8 mouse cellular contexts compared by ENCODE assay signal in genomic region chr4:99660981-99661380, GRCm38 (mm10). TPM values are rescaled to one million over a fixed set of nuclear protein-coding genes. Genes with fewer than 3 reads are reported as not detected.
A peak's percentile ranks its signal among the peaks of the same experiment; 100 is the strongest.
DNase-seq lines count a peak whose midpoint lies in the region; ATAC-seq and TF ChIP-seq lines count a peak whose summit lies in the region.

No protein-coding gene starts in this region.

- 0% methylated on average over 11 of the region's 11 CpGs for WGBS in embryonic facial prominence, embryonic 12.5 days
- WGBS in hindbrain, embryonic 10.5 days, result under 1% methylated on average over 11 of the region's 11 CpGs
- WGBS in limb, embryonic 14.5 days, result under 1% methylated on average over 10 of the region's 11 CpGs

- H3K4me2 ChIP-seq in embryonic facial prominence, embryonic 12.5 days (replicated peaks), result 0 out of 2 replicates have a peak overlapping the region, but pooled peaks have one; percentile 10
- H3K4me2 ChIP-seq in limb, embryonic 14.5 days (replicated peaks; ENCODE audit: low read depth, low read length, severe bottlenecking), result no peak overlapping the region

- no peak for ATAC-seq in embryonic facial prominence, embryonic 12.5 days (ENCODE audit: insufficient number of reproducible peaks, insufficient read depth, low FRiP score, low TSS enrichment)
- peak; percentile 13; the same call in 1 of the 2 replicates for ATAC-seq in limb, embryonic 14.5 days (ENCODE audit: low FRiP score, low read depth)
- no peak for ATAC-seq in monocyte, adult 5-6 weeks (replicated peaks; ENCODE audit: insufficient number of reproducible peaks, low FRiP score, low TSS enrichment, poor library complexity, severe bottlenecking)

- peaks cover 14% of the 10 kb centered on the region for H3K4me1 ChIP-seq in embryonic facial prominence, embryonic 12.5 days
- peaks cover 28% of the 10 kb centered on the region for H3K4me1 ChIP-seq in hindbrain, embryonic 10.5 days (replicated peaks)
- H3K4me1 ChIP-seq in limb, embryonic 14.5 days (ENCODE audit: control insufficient read depth, insufficient read depth, low read length), result peaks cover 4% of the 10 kb centered on the region; the same call in 1 of the 2 replicates

- intact Hi-C loops in left cerebral cortex, postnatal 14 days (cut with DNase I), result no loop called here

- H3K27me3 ChIP-seq in embryonic facial prominence, embryonic 12.5 days, result peaks cover 68% of the 10 kb centered on the region
- H3K27me3 ChIP-seq in hindbrain, embryonic 10.5 days (ENCODE audit: insufficient read depth, poor library complexity, severe bottlenecking), result peaks cover 100% of the 10 kb centered on the region
- H3K27me3 ChIP-seq in limb, embryonic 14.5 days (ENCODE audit: control insufficient read depth, insufficient read depth, low read length), result peaks cover 95% of the 10 kb centered on the region

- H3K9ac ChIP-seq in embryonic facial prominence, embryonic 12.5 days, result no peak overlapping the region
- H3K9ac ChIP-seq in limb, embryonic 14.5 days (ENCODE audit: low read depth, low read length, severe bottlenecking), result no peak overlapping the region

- TF ChIP-seq POLR2A in limb, embryonic 14.5 days (IDR thresholded peaks at IDR 0.05; ENCODE audit: borderline replicate concordance, extremely low read depth, insufficient read depth, insufficient read length), result no peak

- H3K27ac ChIP-seq in embryonic facial prominence, embryonic 12.5 days, result no peak overlapping the region
- H3K27ac ChIP-seq in hindbrain, embryonic 10.5 days, result no peak overlapping the region
- no peak overlapping the region for H3K27ac ChIP-seq in limb, embryonic 14.5 days (replicated peaks; ENCODE audit: low read depth, low read length)

- no peaks in the 10 kb centered on the region for H3K9me3 ChIP-seq in embryonic facial prominence, embryonic 12.5 days
- H3K9me3 ChIP-seq in hindbrain, embryonic 10.5 days, result no peaks in the 10 kb centered on the region
- no peaks in the 10 kb centered on the region for H3K9me3 ChIP-seq in limb, embryonic 14.5 days (ENCODE audit: control insufficient read depth, low read length)

- H3K4me3 ChIP-seq in embryonic facial prominence, embryonic 12.5 days, result no peak overlapping the region
- no peak overlapping the region for H3K4me3 ChIP-seq in hindbrain, embryonic 10.5 days
- peak overlapping the region; percentile 7; the same call in 1 of the 2 replicates for H3K4me3 ChIP-seq in limb, embryonic 14.5 days (replicated peaks; ENCODE audit: low read length)

- peak; percentile 59 to 64 for DNase-seq in left cerebral cortex, postnatal 14 days (ENCODE audit: low spot score in 2 of 2)
- no peak for DNase-seq in left cerebral cortex, adult 11 months (ENCODE audit: low spot score)
- DNase-seq in T-cell, adult 2 months (ENCODE audit: low spot score), result peak; percentile 22
- peak; percentile 87 for DNase-seq in hindbrain, embryonic 10.5 days (ENCODE audit: low spot score)
- DNase-seq in limb, embryonic 14.5 days (ENCODE audit: low spot score), result peak; percentile 78
- DNase-seq in neural tube, embryonic 10.5 days (ENCODE audit: extremely low spot score, low spot score), result peak; percentile 88

- H3K36me3 ChIP-seq in embryonic facial prominence, embryonic 12.5 days, result no peaks in the 10 kb centered on the region
- H3K36me3 ChIP-seq in hindbrain, embryonic 10.5 days, result no peaks in the 10 kb centered on the region
- H3K36me3 ChIP-seq in limb, embryonic 14.5 days (ENCODE audit: control insufficient read depth, insufficient read depth, low read length), result no peaks in the 10 kb centered on the region

RNA-seq across cellular contexts. Expression of gene Foxd3, which starts 4.9 kb away (rescaled TPM):
- total RNA-seq in left cerebral cortex, postnatal 14 days (2021), result not detected
- polyA plus RNA-seq in embryonic facial prominence, embryonic 12.5 days (2016; fragmentation: Nextera tagmentation; extraction: Ambion mirVana), result 2.1 TPM in 2 replicates
- polyA plus RNA-seq in hindbrain, embryonic 10.5 days (2016; fragmentation: Nextera tagmentation; extraction: Ambion mirVana), result 0.50 and 1.1 TPM in 2 replicates
- polyA plus RNA-seq in limb, embryonic 14.5 days (2012; rRNA removed), result 3.3 and 4.2 TPM in 2 replicates
- polyA plus RNA-seq in limb, embryonic 14.5 days (2014; fragmentation: Nextera tagmentation; extraction: Ambion mirVana), result 0.81 and 0.87 TPM in 2 replicates
- not detected in 3 replicates for total RNA-seq in monocyte, adult 5-6 weeks (2017)

RNA-seq across cellular contexts. Expression of gene Alg6, which starts 54.5 kb away (rescaled TPM):
- total RNA-seq in left cerebral cortex, postnatal 14 days (2021), result 10 to 100 TPM; 11.4 to 13.1 TPM
- polyA plus RNA-seq in embryonic facial prominence, embryonic 12.5 days (2016; fragmentation: Nextera tagmentation; extraction: Ambion mirVana), result 23.2 and 23.9 TPM in 2 replicates
- polyA plus RNA-seq in hindbrain, embryonic 10.5 days (2016; fragmentation: Nextera tagmentation; extraction: Ambion mirVana), result 11.5 and 17.1 TPM in 2 replicates
- 20.7 and 25.0 TPM in 2 replicates for polyA plus RNA-seq in limb, embryonic 14.5 days (2012; rRNA removed)
- 17.4 and 18.9 TPM in 2 replicates for polyA plus RNA-seq in limb, embryonic 14.5 days (2014; fragmentation: Nextera tagmentation; extraction: Ambion mirVana)
- total RNA-seq in monocyte, adult 5-6 weeks (2017), result 4.4 to 9.5 TPM (median 4.9 TPM) in 3 replicates
